Mouse (Mus musculus) heart, adult 2 months (tissue): ENCODE measurements around the gene Creb3.

ENCODE experiments used
- CTCF ChIP-seq: fragments of 200-600 bp; IDR thresholded peaks from 2 replicates; pipeline ENCODE4 v1.8.1; 2022; ENCODE audit warnings: antibody characterized with exemption, mild to moderate bottlenecking, moderate library complexity
- EP300 ChIP-seq: fragments of 200-500 bp; IDR thresholded peaks from 2 replicates; pipeline ENCODE4 v1.6.1; 2011; ENCODE audit warnings: low read depth, low read length, control low read depth; ENCODE audit not compliant: insufficient read depth
- POLR2A ChIP-seq: fragments of 200-500 bp; IDR thresholded peaks from 2 replicates; pipeline ENCODE4 v1.6.1; 2011; ENCODE audit warnings: mild to moderate bottlenecking, low read depth, low read length, control low read depth; ENCODE audit not compliant: insufficient read depth

GRCm38 (mm10) chr4:43579256-43579655 is 17.1 kb downstream of the Creb3 start:
- TF ChIP-seq EP300 (no peak), POLR2A (no peak), CTCF (no peak)
